Mouse (Mus musculus): ENCODE measurements at regions not wholly inside any gene's neighbourhood (a gene's known extent, or its start where the extent isn't known, plus 50 kb on each side); places are given as distances from the start of the nearest gene placed in this dataset.

GRCm38 (mm10) chr2:167747164-167747843 lies 57.7 kb upstream of the Tmem189 start:
- TF ChIP-seq CEBPB (IDR thresholded peaks at IDR 0.05; ENCODE audit: low read depth) (no peak), CTCF (IDR thresholded peaks at IDR 0.05; ENCODE audit: control insufficient read depth, insufficient read depth, insufficient read length) (no peak)

Data from C2C12 (cell line).